Mouse (Mus musculus) myocyte (in vitro differentiated cells): ENCODE data around the gene Ep300. TPM values are rescaled to one million over a fixed set of nuclear protein-coding genes. Genes with fewer than 3 reads are reported as not detected.
A peak's percentile ranks its signal among the peaks of the same experiment; 100 is the strongest.

Source experiments
- H3K27me3 ChIP-seq: one replicate; pipeline ENCODE4 v1.6.1; 2011; ENCODE audit not compliant: control insufficient read depth, insufficient read depth, insufficient read length
- H3K36me3 ChIP-seq: one replicate; pipeline ENCODE4 v1.6.1; 2011; ENCODE audit not compliant: control insufficient read depth, insufficient read depth
- H3K4me2 ChIP-seq: one replicate; pipeline ENCODE4 v1.6.1; 2011; ENCODE audit warnings: low read depth, control low read depth
- H3K4me3 ChIP-seq: one replicate; pipeline ENCODE4 v1.5.1; 2011; ENCODE audit warnings: mild to moderate bottlenecking, control low read depth, moderate library complexity
- H3K79me2 ChIP-seq: one replicate; pipeline ENCODE4 v1.6.1; 2011; ENCODE audit not compliant: control insufficient read depth, insufficient read depth
- H3ac ChIP-seq: one replicate; pipeline ENCODE4 v1.6.1; 2011; ENCODE audit not compliant: control insufficient read depth, insufficient read length
- CEBPB ChIP-seq: IDR thresholded peaks from 2 replicates; pipeline ENCODE4 v1.6.1; 2011; ENCODE audit warnings: mild to moderate bottlenecking, moderate library complexity; ENCODE audit not compliant: poor library complexity, insufficient read depth, severe bottlenecking
- E2F4 ChIP-seq: IDR thresholded peaks from one replicate; pipeline ENCODE4 v1.6.1; 2011; ENCODE audit warnings: mild to moderate bottlenecking, control low read depth, moderate library complexity; ENCODE audit not compliant: insufficient read depth
- MAX ChIP-seq: IDR thresholded peaks from one replicate; pipeline ENCODE4 v1.6.1; 2011; ENCODE audit warnings: low read depth, mild to moderate bottlenecking, control low read depth
- MYOD1 ChIP-seq, 3 experiments: IDR thresholded peaks; one replicate each; pipeline ENCODE4 v1.6.1; 2011; ENCODE audit warnings: control low read depth in 2 of 3, low read depth in 2 of 3, mild to moderate bottlenecking in 2 of 3, moderate library complexity in 1 of 3; ENCODE audit not compliant: insufficient read length in 2 of 3, control insufficient read depth in 1 of 3
- MYOG ChIP-seq, 3 experiments: IDR thresholded peaks; one replicate each; pipeline ENCODE4 v1.6.1; 2011; ENCODE audit warnings: control low read depth in 2 of 3, low read depth in 2 of 3, mild to moderate bottlenecking in 2 of 3; ENCODE audit not compliant: insufficient read length in 2 of 3, control insufficient read depth in 1 of 3, insufficient read depth in 1 of 3
- POLR2A ChIP-seq: IDR thresholded peaks from one replicate; pipeline ENCODE4 v1.6.1; 2011; ENCODE audit warnings: low read depth, mild to moderate bottlenecking, control low read depth, moderate library complexity; ENCODE audit not compliant: insufficient read length
- POLR2AphosphoS2 ChIP-seq: IDR thresholded peaks from one replicate; pipeline ENCODE4 v1.6.1; 2011; ENCODE audit warnings: low read depth, control low read depth; ENCODE audit not compliant: insufficient read length
- REST ChIP-seq: IDR thresholded peaks from one replicate; pipeline ENCODE4 v1.6.1; 2011; ENCODE audit warnings: mild to moderate bottlenecking, control low read depth, moderate library complexity; ENCODE audit not compliant: insufficient read depth, insufficient read length
- SRF ChIP-seq: IDR thresholded peaks from one replicate; pipeline ENCODE4 v1.6.1; 2011; ENCODE audit warnings: low read depth; ENCODE audit not compliant: control insufficient read depth, insufficient read length
- TCF12 ChIP-seq: IDR thresholded peaks from one replicate; pipeline ENCODE4 v1.6.1; 2011; ENCODE audit warnings: mild to moderate bottlenecking, control low read depth; ENCODE audit not compliant: poor library complexity, insufficient read depth, severe bottlenecking
- TCF3 ChIP-seq: IDR thresholded peaks from one replicate; pipeline ENCODE4 v1.6.1; 2011; ENCODE audit warnings: low read depth, control low read depth; ENCODE audit not compliant: insufficient read length
- USF1 ChIP-seq: IDR thresholded peaks from one replicate; pipeline ENCODE4 v1.6.1; 2011; ENCODE audit warnings: low read depth, mild to moderate bottlenecking, control low read depth, moderate library complexity
- polyA plus RNA-seq: library from polyadenylated mRNA; unstranded; fragments of >200 nt; fragmentation: generic; extraction: Trizol; gene quantifications from one replicate; pipeline ENCODE4 v1.2.1, GENCODE M21; 2012; ENCODE audit warnings: missing spikeins

Ep300 gene
- polyA plus RNA-seq, 1 experiment = 17.7 TPM

GRCm38 (mm10) chr15:81649516-81650455 lies 64.6 kb downstream of the Ep300 start:
- H3K27me3 ChIP-seq = no peaks in the 10 kb centered on the region
- H3K4me2 ChIP-seq = no peak overlapping the region
- H3K36me3 ChIP-seq = peaks cover 58% of the 10 kb centered on the region
- no peak overlapping the region for H3ac ChIP-seq
- peak in 1 of 3 experiments; percentile 29 for TF ChIP-seq MYOG (IDR thresholded peaks at IDR 0.05; ENCODE audit: control insufficient read depth in 1 of 3, insufficient read depth in 1 of 3, insufficient read length in 2 of 3, low read depth in 2 of 3)
- no peak for TF ChIP-seq POLR2AphosphoS2
- TF ChIP-seq MYOD1 (IDR thresholded peaks at IDR 0.05; ENCODE audit: control insufficient read depth in 1 of 3, insufficient read length in 2 of 3, low read depth in 2 of 3) = peak in 1 of 3 experiments; percentile 14
- TF ChIP-seq TCF12 = no peak
- H3K4me3 ChIP-seq = no peak overlapping the region
- no peaks in the 10 kb centered on the region for H3K79me2 ChIP-seq

GRCm38 (mm10) chr15:81650636-81651035 lies 65.5 kb downstream of the Ep300 start:
- no peak for TF ChIP-seq MYOD1 (IDR thresholded peaks at IDR 0.05; ENCODE audit: control insufficient read depth in 1 of 3, insufficient read length in 2 of 3, low read depth in 2 of 3)
- TF ChIP-seq REST = no peak
- no peak for TF ChIP-seq SRF
- TF ChIP-seq POLR2AphosphoS2 = no peak
- TF ChIP-seq USF1 = no peak
- TF ChIP-seq TCF12 = no peak
- TF ChIP-seq CEBPB = no peak
- Histone ChIP-seq H3K36me3 (peaks cover 50% of the 10 kb centered on the region), H3K4me2 (no peak overlapping the region), H3ac (no peak overlapping the region), H3K4me3 (no peak overlapping the region), H3K27me3 (peaks cover 3% of the 10 kb centered on the region), H3K79me2 (no peaks in the 10 kb centered on the region)

- Histone ChIP-seq H3K79me2 (peaks cover 23% of the 10 kb centered on the region), H3K27me3 (no peaks in the 10 kb centered on the region), H3ac (no peak overlapping the region), H3K4me3 (no peak overlapping the region), H3K36me3 (no peaks in the 10 kb centered on the region), H3K4me2 (no peak overlapping the region)
- no peak for TF ChIP-seq TCF12
- no peak for TF ChIP-seq MYOD1 (IDR thresholded peaks at IDR 0.05; ENCODE audit: control insufficient read depth in 1 of 3, insufficient read length in 2 of 3, low read depth in 2 of 3)
- TF ChIP-seq E2F4 = no peak
- no peak for TF ChIP-seq POLR2AphosphoS2
- no peak for TF ChIP-seq SRF
- TF ChIP-seq POLR2A = no peak
- no peak for TF ChIP-seq MAX
- no peak for TF ChIP-seq REST
- no peak for TF ChIP-seq TCF3
Observed at GRCm38 (mm10) chr15:81661701-81662100, 76.5 kb downstream of the Ep300 start.

- Histone ChIP-seq H3ac (no peak overlapping the region), H3K27me3 (no peaks in the 10 kb centered on the region), H3K4me2 (peak overlapping the region; percentile 81), H3K36me3 (peaks cover 12% of the 10 kb centered on the region), H3K4me3 (peak overlapping the region; percentile 79), H3K79me2 (peaks cover 23% of the 10 kb centered on the region)
- no peak for TF ChIP-seq SRF
- no peak for TF ChIP-seq E2F4
- no peak for TF ChIP-seq MAX
- no peak for TF ChIP-seq CEBPB
- no peak for TF ChIP-seq REST
- no peak for TF ChIP-seq USF1
- no peak for TF ChIP-seq POLR2AphosphoS2
- TF ChIP-seq POLR2A = no peak
- no peak for TF ChIP-seq MYOD1 (IDR thresholded peaks at IDR 0.05; ENCODE audit: control insufficient read depth in 1 of 3, insufficient read length in 2 of 3, low read depth in 2 of 3)
- TF ChIP-seq TCF12 = no peak
- no peak for TF ChIP-seq MYOG (IDR thresholded peaks at IDR 0.05; ENCODE audit: control insufficient read depth in 1 of 3, insufficient read depth in 1 of 3, insufficient read length in 2 of 3, low read depth in 2 of 3)
- no peak for TF ChIP-seq TCF3
Observed at GRCm38 (mm10) chr15:81663281-81663680, 78.1 kb downstream of the Ep300 start.
